Mouse (Mus musculus): ENCODE data around the gene Vgll3.

Gene Vgll3

GRCm38 (mm10) chr16:65814918-65815881, at the start of gene Vgll3:
Gene Vgll3, plus strand, starts transcription at chr16:65815257.
- no peak for DNase-seq (ENCODE audit: extremely low spot score, low read depth, low spot score)

GRCm38 (mm10) chr16:65765976-65766375, 49.1 kb upstream of the Vgll3 start:
- DNase-seq (ENCODE audit: extremely low spot score, low read depth, low spot score) = no peak

DNA sequence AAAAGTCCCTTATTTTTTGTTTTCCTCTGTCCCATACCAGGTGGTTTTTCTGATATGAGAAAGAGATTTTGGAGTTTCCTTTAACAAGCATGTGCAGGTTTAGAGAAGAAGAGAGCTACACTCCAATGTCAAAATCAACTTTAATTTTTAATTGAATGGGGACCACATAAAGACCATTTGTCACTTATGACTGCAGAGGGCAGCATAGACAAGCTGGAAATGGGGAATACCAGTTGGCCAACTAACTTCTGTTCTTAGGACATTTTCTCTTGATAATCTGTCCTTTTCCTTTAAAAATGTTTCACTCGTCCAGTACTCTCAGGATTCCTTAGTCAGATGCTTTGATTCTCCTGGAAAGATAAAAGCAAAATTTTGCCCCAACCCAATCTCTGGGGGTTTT, 29.1 kb upstream of the Vgll3 start:
- DNase-seq (ENCODE audit: extremely low spot score, low read depth, low spot score) = no peak

GRCm38 (mm10) chr16:65816059-65816458, 1.0 kb downstream of the Vgll3 start:
- no peak for DNase-seq (ENCODE audit: extremely low spot score, low read depth, low spot score)

GRCm38 (mm10) chr16:65818779-65819178, 3.7 kb downstream of the Vgll3 start:
- DNase-seq (ENCODE audit: extremely low spot score, low read depth, low spot score) = no peak

DNA sequence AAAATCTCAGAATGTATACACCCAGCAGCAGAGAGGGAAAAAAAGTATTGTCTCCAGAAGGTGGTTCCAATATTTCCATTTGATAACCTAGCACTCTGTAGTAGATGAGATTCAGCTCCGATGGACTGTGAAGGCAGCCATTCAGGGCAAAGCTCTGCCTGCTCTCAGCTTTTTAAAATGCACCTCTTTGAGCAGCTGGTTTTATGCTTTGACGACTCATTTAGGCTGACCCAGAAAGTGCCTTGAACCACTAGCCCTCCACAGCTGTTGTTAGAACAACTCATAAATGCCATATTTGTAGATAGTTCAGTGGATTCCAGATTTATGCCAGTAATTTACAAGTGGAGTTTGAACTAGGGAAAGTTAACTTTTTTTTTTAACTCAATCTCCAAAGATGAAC, 5.7 kb downstream of the Vgll3 start:
- DNase-seq (ENCODE audit: extremely low spot score, low read depth, low spot score) = no peak

GRCm38 (mm10) chr16:65823721-65824120, 8.7 kb downstream of the Vgll3 start:
- no peak for DNase-seq (ENCODE audit: extremely low spot score, low read depth, low spot score)

DNA sequence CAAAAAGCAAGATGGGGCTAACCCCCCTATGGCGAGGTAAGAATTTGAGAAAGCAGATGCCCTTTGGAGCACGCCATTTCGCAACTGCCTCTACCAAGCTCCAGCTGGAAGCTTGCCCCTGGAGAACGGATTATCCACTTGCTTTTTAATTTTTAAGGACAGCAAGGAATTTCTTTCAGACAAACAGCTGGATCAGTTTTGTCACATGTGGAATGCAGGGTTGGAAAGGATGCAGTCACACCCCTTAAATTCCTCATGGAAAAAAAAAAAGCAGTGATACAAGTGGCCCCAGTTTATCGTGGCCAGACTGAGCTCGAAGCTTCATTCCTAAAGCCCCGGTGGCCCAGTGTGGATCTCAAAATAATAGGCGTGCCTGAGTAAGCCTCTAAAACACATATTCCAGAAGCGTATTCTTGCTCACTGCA, 13.1 kb downstream of the Vgll3 start:
- no peak for DNase-seq (ENCODE audit: extremely low spot score, low read depth, low spot score)

GRCm38 (mm10) chr16:65829096-65829495, 14.0 kb downstream of the Vgll3 start:
- DNase-seq (ENCODE audit: extremely low spot score, low read depth, low spot score) = no peak

- DNase-seq (ENCODE audit: extremely low spot score, low read depth, low spot score) = no peak
These were observed 19.7 kb downstream of the Vgll3 start for GRCm38 (mm10) chr16:65834721-65835120.

DNA sequence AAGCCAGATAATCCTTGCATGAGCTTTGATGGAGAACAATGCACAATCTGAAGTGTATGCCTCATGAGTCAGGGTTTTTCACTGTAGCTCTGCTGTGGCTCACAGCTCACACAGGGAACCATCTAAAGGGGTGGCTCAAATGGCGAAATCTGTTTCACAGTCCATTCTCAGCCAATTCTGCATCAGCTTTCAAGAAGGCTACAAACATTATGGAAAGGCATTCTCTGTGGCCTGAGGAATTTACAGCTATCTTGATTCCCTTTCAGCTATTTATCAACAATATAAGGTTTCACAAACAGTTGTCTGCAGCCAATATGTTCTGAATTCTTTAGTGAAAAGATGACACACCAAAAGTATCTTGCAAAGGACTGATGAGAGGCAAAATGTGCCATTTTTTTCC, 35.1 kb downstream of the Vgll3 start:
- DNase-seq (ENCODE audit: extremely low spot score, low read depth, low spot score) = no peak

- peak; percentile 12 for DNase-seq (ENCODE audit: extremely low spot score, low read depth, low spot score)
These were observed 49.4 kb downstream of the Vgll3 start for GRCm38 (mm10) chr16:65864471-65864870.

- no peak for DNase-seq (ENCODE audit: extremely low spot score, low read depth, low spot score)
These were observed 52.9 kb downstream of the Vgll3 start for GRCm38 (mm10) chr16:65867927-65868326.

DNA sequence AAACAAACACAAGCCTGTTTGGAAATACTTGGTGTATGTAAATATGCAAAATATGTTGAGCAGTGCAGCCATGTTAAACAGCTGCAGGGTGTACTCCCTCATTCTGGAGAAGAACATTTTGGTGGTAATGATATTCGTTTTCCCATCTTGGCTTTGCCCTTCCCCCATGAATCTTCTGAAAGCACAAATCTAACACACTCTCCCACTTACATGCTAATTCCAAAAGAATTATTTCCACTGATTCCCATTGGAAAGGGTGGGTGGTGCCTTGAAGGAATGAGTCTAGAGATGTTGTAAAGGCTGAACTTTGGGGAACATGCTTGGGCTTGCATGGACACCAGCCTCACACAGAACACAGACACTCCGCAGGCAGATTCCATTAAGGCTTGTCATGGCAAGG, 53.9 kb downstream of the Vgll3 start:
- DNase-seq (ENCODE audit: extremely low spot score, low read depth, low spot score) = no peak

- no peak for DNase-seq (ENCODE audit: extremely low spot score, low read depth, low spot score)
These were observed 73.9 kb downstream of the Vgll3 start for GRCm38 (mm10) chr16:65888940-65889339.
